Mouse (Mus musculus) intestine, embryonic 14.5 days (tissue): Measurements from ENCODE around the gene Bcar3. TPM values are rescaled to one million over a fixed set of nuclear protein-coding genes. Genes with fewer than 3 reads are reported as not detected.
A peak's percentile ranks its signal among the peaks of the same experiment; 100 is the strongest.

Source experiments
- ATAC-seq: fragments of 200-750 bp; cut with Nextera tagmentation; replicated peaks from 2 replicates; pipeline ENCODE4 v1.8.0; 2017; ENCODE audit warnings: low read depth, moderate number of reproducible peaks, moderate TSS enrichment, moderate library complexity; ENCODE audit not compliant: low FRiP score, low TSS enrichment
- DNase-seq: peaks from one replicate; pipeline ENCODE4 v3.0.0-alpha.2; 2018; ENCODE audit warnings: low spot score
- H3K27ac ChIP-seq: fragments of 300-500 bp; sonication (generic); 2 replicates; pipeline ENCODE4 v1.5.1; 2014; ENCODE audit warnings: low read depth, mild to moderate bottlenecking, control low read depth
- H3K27me3 ChIP-seq: fragments of 300-500 bp; sonication (generic); replicated peaks from 2 replicates; pipeline ENCODE4 v1.6.1; 2014; ENCODE audit warnings: low read length, control low read depth; ENCODE audit not compliant: control insufficient read depth, insufficient read depth
- H3K36me3 ChIP-seq: fragments of 300-500 bp; sonication (generic); 2 replicates; pipeline ENCODE4 v1.6.1; 2014; ENCODE audit warnings: low read length, control low read depth; ENCODE audit not compliant: control insufficient read depth, insufficient read depth
- H3K4me1 ChIP-seq: fragments of 300-500 bp; sonication (generic); replicated peaks from 2 replicates; pipeline ENCODE4 v1.6.1; 2014; ENCODE audit warnings: low read length, control low read depth, mixed read lengths; ENCODE audit not compliant: control insufficient read depth, insufficient read depth
- H3K4me2 ChIP-seq: fragments of 300-500 bp; sonication (generic); 2 replicates; pipeline ENCODE4 v1.6.1; 2014; ENCODE audit warnings: low read length
- H3K4me3 ChIP-seq: fragments of 300-500 bp; sonication (generic); 2 replicates; pipeline ENCODE4 v1.5.1; 2014; ENCODE audit warnings: low read depth, low read length, control low read depth, mixed read lengths
- H3K9ac ChIP-seq: fragments of 300-500 bp; sonication (generic); 2 replicates; pipeline ENCODE4 v1.6.1; 2014; ENCODE audit warnings: mild to moderate bottlenecking, low read length
- H3K9me3 ChIP-seq: fragments of 300-500 bp; sonication (generic); 2 replicates; pipeline ENCODE4 v1.6.1; 2016; ENCODE audit warnings: low read length, control low read depth; ENCODE audit not compliant: control insufficient read depth
- WGBS: fragments of 180-500 bp; shearing (Covaris S2); extraction: QIAGEN DNeasy Blood & Tissue Kit; methylation state at CpG from one replicate; pipeline ENCODE4 v1.1.7; 2014; 5-methylcytosine and 5-hydroxymethylcytosine counted together
- polyA plus RNA-seq: library from polyadenylated mRNA; unstranded; fragments of >200 nt; fragmentation: Nextera tagmentation; extraction: Ambion mirVana; gene quantifications from 2 replicates; pipeline ENCODE4 v1.2.1, GENCODE M21; 2014

Bcar3 gene
- polyA plus RNA-seq, 1 experiment from 2014 or later: 24.0 TPM

GRCm38 (mm10) chr3:122481891-122482739 is 188.2 kb downstream of the Bcar3 start:
- peak; percentile 58; the same call in 1 of the 2 replicates for ATAC-seq
- peak overlapping the region; percentile 52; the same call in 1 of the 2 replicates for H3K27ac ChIP-seq
- no peak overlapping the region for H3K9ac ChIP-seq
- H3K4me3 ChIP-seq: no peak overlapping the region
- peaks cover 27% of the 10 kb centered on the region; the same call in 1 of the 2 replicates for H3K4me1 ChIP-seq
- H3K27me3 ChIP-seq: no peaks in the 10 kb centered on the region
- H3K4me2 ChIP-seq: no peak overlapping the region
- DNase-seq: no peak
- H3K36me3 ChIP-seq: no peaks in the 10 kb centered on the region
- H3K9me3 ChIP-seq: no peaks in the 10 kb centered on the region
- 54% methylated on average over 21 of the region's 21 CpGs for WGBS

- no peaks in the 10 kb centered on the region for H3K9me3 ChIP-seq
- H3K27me3 ChIP-seq: no peaks in the 10 kb centered on the region
- H3K4me3 ChIP-seq: no peak overlapping the region
- no peak overlapping the region for H3K9ac ChIP-seq
- no peak for ATAC-seq
- DNase-seq: no peak
- H3K36me3 ChIP-seq: no peaks in the 10 kb centered on the region
- H3K4me1 ChIP-seq: peaks cover 27% of the 10 kb centered on the region; the same call in 1 of the 2 replicates
- WGBS: 30% methylated on average over 14 of the region's 14 CpGs
- H3K27ac ChIP-seq: no peak overlapping the region
- H3K4me2 ChIP-seq: no peak overlapping the region
Measured at GRCm38 (mm10) chr3:122483066-122483782, 189.3 kb downstream of the Bcar3 start.

- ATAC-seq (no peak), DNase-seq (no peak)
- no peak overlapping the region for H3K9ac ChIP-seq
Measured at GRCm38 (mm10) chr3:122483783-122484130, 189.8 kb downstream of the Bcar3 start.

GRCm38 (mm10) chr3:122484301-122484700 is 190.4 kb downstream of the Bcar3 start:
- ATAC-seq (no peak), DNase-seq (no peak)

More at GRCm38 (mm10) chr3:122483783-122484130, 189.8 kb downstream of the Bcar3 start:
- H3K4me2 ChIP-seq: no peak overlapping the region
- no peak overlapping the region for H3K27ac ChIP-seq
- WGBS: 37% methylated on average over 5 of the region's 5 CpGs
- no peaks in the 10 kb centered on the region for H3K36me3 ChIP-seq
- H3K9me3 ChIP-seq: no peaks in the 10 kb centered on the region
- peaks cover 27% of the 10 kb centered on the region; the same call in 1 of the 2 replicates for H3K4me1 ChIP-seq
- H3K4me3 ChIP-seq: no peak overlapping the region
- H3K27me3 ChIP-seq: no peaks in the 10 kb centered on the region

GRCm38 (mm10) chr3:122485699-122486098 is 191.8 kb downstream of the Bcar3 start:
- Histone ChIP-seq H3K4me3 (no peak overlapping the region), H3K36me3 (no peaks in the 10 kb centered on the region), H3K9me3 (no peaks in the 10 kb centered on the region), H3K27ac (no peak overlapping the region), H3K9ac (no peak overlapping the region), H3K27me3 (no peaks in the 10 kb centered on the region), H3K4me2 (no peak overlapping the region), H3K4me1 (peaks cover 23% of the 10 kb centered on the region; the same call in 1 of the 2 replicates)
- DNase-seq (no peak), ATAC-seq (no peak)
- 95% methylated on average over 4 of the region's 4 CpGs for WGBS

More at GRCm38 (mm10) chr3:122484301-122484700, 190.4 kb downstream of the Bcar3 start:
- no peaks in the 10 kb centered on the region for H3K9me3 ChIP-seq
- H3K4me3 ChIP-seq: no peak overlapping the region
- H3K36me3 ChIP-seq: no peaks in the 10 kb centered on the region
- no peaks in the 10 kb centered on the region for H3K27me3 ChIP-seq
- no peak overlapping the region for H3K9ac ChIP-seq
- no peak overlapping the region for H3K27ac ChIP-seq
- H3K4me2 ChIP-seq: no peak overlapping the region
- H3K4me1 ChIP-seq: peaks cover 27% of the 10 kb centered on the region; the same call in 1 of the 2 replicates
- 78% methylated on average over 3 of the region's 3 CpGs for WGBS

- no peak overlapping the region for H3K9ac ChIP-seq
- peaks cover 23% of the 10 kb centered on the region; the same call in 1 of the 2 replicates for H3K4me1 ChIP-seq
- H3K4me2 ChIP-seq: no peak overlapping the region
- H3K36me3 ChIP-seq: no peaks in the 10 kb centered on the region
- WGBS: 45% methylated on average over 4 of the region's 4 CpGs
- no peak overlapping the region for H3K27ac ChIP-seq
- no peak overlapping the region for H3K4me3 ChIP-seq
- no peak for ATAC-seq
- H3K9me3 ChIP-seq: no peaks in the 10 kb centered on the region
- no peaks in the 10 kb centered on the region for H3K27me3 ChIP-seq
- no peak for DNase-seq
Measured at GRCm38 (mm10) chr3:122486193-122486592, 192.3 kb downstream of the Bcar3 start.

GRCm38 (mm10) chr3:122488051-122488754 is 194.3 kb downstream of the Bcar3 start:
- no peak overlapping the region for H3K4me3 ChIP-seq
- no peak for DNase-seq
- peaks cover 11% of the 10 kb centered on the region for H3K4me1 ChIP-seq
- H3K27me3 ChIP-seq: no peaks in the 10 kb centered on the region
- no peaks in the 10 kb centered on the region for H3K36me3 ChIP-seq
- H3K9me3 ChIP-seq: no peaks in the 10 kb centered on the region
- 70% methylated on average over 1 of the region's 1 CpGs for whole genome bisulfite sequencing
- no peak for ATAC-seq
- H3K9ac ChIP-seq: no peak overlapping the region
- no peak overlapping the region for H3K4me2 ChIP-seq
- H3K27ac ChIP-seq: no peak overlapping the region

- no peak overlapping the region for H3K9ac ChIP-seq
- WGBS: 77% methylated on average over 6 of the region's 6 CpGs
- peaks cover 22% of the 10 kb centered on the region for H3K4me1 ChIP-seq
- H3K36me3 ChIP-seq: no peaks in the 10 kb centered on the region
- ATAC-seq (no peak), DNase-seq (no peak)
- no peaks in the 10 kb centered on the region for H3K27me3 ChIP-seq
- no peak overlapping the region for H3K4me3 ChIP-seq
- H3K4me2 ChIP-seq: no peak overlapping the region
- H3K27ac ChIP-seq: no peak overlapping the region
- no peaks in the 10 kb centered on the region for H3K9me3 ChIP-seq
Measured at GRCm38 (mm10) chr3:122490574-122490973, 196.6 kb downstream of the Bcar3 start.
